Mouse (Mus musculus) layer of hippocampus, adult 18-20 months (tissue): Measurements from ENCODE around the gene Ddx54. TPM values are rescaled to one million over a fixed set of nuclear protein-coding genes. Genes with fewer than 3 reads are reported as not detected.
A peak's percentile ranks its signal among the peaks of the same experiment; 100 is the strongest.

Source experiments
- DNase-seq, 2 experiments: peaks; one replicate each; pipeline ENCODE4 v3.0.0; 2022; ENCODE audit warnings: low spot score in 2 of 2
- total RNA-seq, 2 experiments: library from RNA; stranded (reverse); gene quantifications; 2 replicates each; pipeline ENCODE4 v1.2.3; 2021

The Ddx54 gene
- total RNA-seq, 2 experiments from 2014 or later: 39.3 to 40.5 TPM

DNA sequence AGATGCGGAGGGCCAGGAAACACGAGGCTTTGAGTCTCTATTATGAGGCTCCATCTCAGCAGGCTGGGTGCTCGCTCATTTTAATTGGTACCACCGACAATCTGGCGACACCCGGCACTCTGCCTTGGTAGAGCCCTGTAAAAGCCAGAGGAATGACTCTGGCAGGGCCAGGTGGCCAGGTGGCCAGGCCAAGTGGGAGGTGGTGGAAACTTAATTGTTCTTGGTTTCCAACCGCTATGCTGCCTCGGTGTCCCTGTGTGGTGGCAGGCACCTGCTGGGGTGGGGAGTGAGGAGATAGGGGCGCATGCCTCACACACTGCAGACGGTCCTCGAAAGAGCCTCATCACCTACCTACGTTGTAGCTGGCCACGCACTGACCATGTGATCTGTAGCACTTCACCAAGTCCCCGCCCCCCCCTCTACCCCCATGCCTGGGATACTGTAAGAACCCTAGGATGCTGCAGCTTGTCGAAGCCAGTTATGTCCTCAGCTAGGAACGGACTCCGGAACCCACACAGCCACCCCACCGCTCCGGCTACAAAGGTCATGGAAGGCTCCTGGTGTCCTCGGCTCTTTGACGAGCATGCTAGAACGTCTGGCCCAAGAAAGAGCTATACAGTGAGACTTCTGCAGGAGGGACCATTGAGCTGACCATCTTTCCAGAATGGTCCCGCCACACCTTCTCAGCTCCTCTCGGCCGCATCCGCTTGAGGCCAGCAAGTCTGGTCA is 32.5 kb upstream of the Ddx54 start:
- DNase-seq: no peak

DNA sequence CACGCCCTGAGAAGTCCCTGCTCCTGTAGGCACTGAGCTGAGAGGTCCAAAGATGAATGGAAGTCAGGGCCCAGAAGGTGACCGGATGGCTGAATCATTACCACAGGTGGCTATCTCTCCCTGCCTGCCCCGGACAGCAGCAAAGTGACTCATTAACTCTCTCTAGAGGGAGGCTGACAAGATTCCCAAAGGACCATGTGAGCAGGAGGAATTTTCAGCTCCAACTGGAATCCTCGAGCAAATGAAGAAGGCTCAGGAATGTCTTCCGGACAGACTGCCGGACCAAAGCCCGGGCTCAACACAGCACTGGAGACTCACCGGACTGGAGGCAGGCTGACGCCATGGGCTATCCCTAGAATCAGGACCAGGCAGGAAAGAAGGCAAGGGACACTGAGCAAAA is 30.5 kb upstream of the Ddx54 start:
- no peak for DNase-seq

DNA sequence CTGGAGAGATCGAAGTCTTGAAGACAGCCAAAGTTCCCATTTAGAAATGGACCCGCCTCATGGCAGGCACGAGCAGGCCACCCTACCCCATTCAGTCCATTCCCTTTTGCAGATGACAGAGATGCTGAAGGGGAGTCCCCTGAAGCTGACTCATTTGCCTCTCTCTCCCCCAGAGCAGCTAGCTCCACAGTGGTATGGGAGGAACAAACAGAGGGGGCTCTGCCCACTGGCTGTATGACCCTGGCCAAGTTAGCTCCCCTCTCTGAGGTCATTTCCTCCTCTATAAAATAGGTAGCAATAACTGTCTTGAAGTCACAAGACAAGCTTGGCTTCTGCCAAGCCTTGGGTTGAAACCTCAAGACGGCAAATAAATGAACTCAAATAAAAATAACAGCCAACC is 29.0 kb upstream of the Ddx54 start:
- no peak for DNase-seq

DNA sequence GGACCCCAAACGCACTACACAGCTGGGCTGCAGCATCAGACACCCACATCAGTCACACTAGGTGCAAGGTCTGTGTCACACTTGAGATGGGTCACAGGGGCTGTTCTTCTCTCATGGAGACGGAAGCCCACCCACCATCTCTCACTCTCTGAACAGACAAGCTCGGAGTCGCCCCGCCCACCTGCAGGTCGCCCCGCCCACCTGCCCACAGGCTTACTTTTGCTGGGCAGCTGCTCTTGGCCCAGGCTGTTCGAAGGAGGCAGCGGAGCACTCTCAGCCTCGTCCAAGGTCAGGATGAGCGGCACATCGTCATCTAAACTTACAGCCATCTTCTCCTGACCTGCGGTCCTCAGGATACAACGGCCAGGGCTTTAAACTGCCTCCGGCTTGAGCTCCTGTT is 27.6 kb upstream of the Ddx54 start:
- no peak for DNase-seq

DNA sequence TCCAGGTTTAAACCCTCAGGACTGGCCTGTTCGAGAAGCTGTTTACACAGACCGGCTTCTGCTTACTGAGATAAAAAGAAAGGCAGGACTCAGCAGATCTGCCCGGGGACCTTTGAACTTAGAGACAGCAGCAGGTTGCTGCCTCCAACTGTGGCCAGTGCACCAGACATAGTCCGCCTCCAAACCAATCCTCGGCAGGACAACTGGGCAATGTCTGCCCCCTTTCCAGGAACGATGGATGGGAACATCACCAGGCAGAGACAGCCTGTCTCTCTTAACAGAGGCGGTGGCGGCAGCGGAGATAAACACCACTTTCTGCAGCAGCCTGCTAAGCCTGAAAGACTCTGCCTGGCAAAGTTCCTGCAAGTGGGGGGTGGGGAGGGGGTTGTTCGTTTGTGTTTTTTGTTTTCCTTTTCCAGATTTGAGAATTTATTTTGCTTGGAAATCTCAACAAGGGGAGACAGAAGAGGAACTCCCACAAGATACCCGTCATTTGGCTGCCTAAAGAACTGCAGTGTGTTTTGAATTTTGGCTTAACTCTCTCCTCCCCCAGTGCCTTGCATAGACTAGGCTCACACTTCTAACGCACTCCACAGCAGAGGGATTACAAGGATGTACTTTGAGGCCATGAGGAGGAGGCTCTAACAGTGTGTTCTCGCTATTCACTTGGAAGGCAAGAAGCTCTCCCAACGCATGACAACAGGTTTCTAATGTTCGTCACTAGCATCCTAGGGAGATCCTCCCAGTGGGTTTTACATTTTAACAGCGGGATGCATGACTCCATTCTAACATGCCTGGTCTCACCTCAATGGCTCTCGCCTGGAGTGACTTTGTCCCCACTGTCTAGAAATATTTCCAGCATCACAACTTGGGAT is 25.6 kb upstream of the Ddx54 start:
- peak in 1 of 2 experiments; percentile 60 for DNase-seq

DNA sequence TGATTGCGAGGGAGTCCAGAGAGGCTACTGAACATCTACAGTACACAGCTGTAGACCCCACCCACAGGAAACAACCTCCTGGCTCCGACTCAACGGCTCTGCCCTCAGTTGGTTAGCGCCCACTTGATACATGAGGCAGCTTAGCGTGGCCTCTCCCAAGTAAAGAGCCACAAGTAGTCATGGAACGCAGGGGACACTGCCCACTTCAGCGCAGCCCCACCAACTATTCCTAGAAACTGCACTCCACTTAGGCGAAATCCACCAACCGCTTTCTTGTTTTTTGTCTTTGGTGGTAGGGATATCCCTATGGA is 25.0 kb upstream of the Ddx54 start:
- DNase-seq: no peak

DNA sequence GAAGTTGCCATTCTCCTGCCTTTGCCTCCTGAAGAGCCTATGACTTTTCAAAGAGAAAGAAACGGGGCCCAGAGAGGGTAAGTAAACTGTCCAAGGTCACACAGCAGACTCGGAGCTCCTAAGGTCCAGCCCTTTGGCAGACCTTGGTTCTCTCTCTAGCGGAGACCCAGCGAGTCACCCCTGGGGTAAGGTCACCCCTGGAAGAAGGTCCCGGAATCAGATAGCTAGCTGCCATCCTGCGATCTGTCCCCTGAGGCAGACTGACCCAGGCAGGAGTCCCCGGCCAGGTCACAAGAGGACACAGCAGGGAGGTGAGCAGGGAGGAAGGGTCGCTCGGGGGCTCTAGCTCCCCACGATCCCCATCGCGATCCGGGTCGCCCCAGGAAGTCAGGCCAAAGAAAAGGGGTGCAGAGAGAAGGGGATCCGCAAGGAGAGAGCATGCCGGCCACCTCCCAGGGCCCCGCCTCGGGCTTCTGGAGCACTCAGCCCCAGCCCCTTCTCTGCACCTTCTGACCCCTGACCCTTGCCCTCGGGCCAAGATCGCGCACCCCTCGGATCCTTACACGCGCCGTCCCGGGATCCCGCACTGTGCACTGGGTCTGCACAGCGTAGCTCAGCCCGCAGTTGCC is 24.5 kb upstream of the Ddx54 start:
- DNase-seq: no peak

DNA sequence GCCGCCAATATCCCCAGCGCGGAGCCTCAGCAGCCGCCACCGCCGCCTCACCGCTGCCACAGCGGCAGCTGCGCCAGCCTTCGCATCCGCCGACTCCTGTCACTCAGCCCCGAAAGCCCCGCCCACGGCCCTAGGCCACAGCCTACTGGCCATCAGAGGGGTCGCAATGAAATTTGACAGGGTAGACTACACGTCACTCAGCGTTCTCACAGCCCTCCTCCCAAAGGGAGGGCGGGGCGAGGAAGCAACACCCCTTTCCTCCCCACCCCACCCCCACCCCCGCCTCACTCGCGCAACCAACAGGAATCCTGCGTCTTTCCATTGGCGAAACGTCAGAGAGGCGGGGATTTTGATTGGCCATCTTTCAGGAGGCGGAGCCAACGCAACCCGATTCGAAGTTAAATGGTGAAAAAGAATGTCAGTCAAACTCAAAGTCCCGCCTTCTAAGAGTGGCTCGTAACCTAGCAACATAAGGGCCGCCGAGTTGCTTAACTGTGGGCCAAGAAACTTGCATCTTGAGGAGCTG is 23.9 kb upstream of the Ddx54 start, which contains the start of the genes Tpcn1 and Iqcd:
Gene Tpcn1 (minus strand): TSS at position 105 of the 526 bp plus-strand sequence.
Gene Iqcd (plus strand): TSS at position 448 of the 526 bp plus-strand sequence.
- peak; percentile 98 to 99 for DNase-seq

DNA sequence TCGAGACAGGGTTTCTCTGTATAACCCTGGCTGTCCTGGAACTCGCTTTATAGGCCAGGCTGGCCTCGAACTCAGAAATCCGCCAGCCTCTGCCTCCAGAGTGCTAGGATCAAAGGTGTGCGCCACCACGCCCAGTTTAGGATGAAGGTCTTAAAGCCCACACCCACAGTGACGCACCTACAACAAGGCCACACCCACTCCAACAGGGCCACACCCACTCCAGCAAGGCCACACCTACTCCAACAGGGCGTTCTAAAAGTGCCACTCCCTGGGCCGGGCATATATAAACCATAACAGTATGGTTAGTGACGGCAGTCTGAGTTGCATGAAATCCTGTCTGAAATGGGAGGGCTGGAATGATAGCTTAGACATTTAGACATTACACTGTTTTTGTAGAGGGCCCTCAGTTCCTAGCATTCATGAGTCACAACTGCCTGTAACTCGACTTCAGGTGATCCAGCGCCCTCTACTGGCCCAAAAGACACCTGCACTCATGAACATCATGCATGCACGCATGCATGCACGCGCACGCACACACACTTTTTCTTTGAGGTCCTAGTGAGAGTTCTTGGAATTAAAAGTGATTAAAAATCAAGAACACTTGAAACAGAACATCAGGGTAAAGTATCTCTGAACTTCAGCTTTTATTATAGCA is 22.1 kb upstream of the Ddx54 start:
- no peak for DNase-seq

DNA sequence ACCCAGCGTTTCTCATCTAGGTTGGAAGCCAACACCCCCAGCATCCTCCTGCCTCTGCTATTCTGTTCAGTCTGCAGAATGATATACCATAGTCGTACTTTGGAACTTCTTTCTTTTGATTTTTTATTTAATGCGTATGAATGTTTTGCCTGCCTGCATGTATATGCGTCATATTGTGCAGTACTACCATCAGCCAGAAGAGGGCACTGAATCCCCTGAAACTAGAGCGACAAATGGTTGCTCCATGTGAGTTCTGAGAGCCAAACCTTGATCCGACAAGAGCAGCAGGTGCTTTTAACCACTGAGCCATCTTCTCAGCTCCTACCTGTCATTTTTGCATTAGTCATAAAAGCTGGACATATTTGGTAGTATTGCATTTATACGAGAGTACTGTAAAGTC is 20.4 kb upstream of the Ddx54 start:
- DNase-seq: no peak

DNA sequence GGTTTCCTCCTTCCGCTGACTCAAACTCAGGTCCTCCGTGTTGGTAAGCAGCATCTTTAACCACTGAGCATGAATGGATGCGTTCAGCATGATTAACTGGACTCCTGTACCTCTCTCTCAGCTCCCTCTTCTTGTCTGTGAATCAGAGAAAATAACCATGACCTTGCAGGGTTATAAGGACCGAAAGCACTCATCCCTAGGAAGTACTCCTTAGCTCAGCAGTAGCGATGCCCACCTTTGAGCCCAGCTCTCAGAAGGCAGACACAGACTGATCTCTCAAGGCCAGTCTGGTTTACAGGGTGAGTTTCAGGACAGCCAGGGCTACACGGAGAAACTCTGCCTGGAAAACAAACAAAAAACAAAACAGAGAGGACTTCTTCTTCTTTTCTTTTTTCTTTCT is 18.1 kb upstream of the Ddx54 start:
- no peak for DNase-seq

DNA sequence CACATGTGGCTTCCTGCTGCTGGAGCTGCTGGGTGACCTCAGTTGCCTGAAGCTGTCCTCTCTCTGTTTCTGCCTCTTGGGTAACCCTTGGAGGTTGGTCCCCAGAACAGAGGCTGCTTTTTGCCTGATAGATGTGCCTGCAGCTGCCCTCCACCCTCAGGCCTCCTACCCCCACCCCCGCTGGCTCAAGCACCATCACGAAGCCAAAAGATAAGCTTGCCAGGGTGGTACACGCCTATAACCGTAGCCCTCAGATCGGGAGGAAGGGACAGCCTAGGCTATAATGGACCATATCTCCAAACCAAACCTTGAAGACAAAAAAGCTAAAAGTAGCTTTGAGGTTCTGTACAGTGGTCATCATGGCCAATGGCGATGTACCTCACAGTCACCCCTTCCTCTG is 12.9 kb upstream of the Ddx54 start:
- DNase-seq: no peak

DNA sequence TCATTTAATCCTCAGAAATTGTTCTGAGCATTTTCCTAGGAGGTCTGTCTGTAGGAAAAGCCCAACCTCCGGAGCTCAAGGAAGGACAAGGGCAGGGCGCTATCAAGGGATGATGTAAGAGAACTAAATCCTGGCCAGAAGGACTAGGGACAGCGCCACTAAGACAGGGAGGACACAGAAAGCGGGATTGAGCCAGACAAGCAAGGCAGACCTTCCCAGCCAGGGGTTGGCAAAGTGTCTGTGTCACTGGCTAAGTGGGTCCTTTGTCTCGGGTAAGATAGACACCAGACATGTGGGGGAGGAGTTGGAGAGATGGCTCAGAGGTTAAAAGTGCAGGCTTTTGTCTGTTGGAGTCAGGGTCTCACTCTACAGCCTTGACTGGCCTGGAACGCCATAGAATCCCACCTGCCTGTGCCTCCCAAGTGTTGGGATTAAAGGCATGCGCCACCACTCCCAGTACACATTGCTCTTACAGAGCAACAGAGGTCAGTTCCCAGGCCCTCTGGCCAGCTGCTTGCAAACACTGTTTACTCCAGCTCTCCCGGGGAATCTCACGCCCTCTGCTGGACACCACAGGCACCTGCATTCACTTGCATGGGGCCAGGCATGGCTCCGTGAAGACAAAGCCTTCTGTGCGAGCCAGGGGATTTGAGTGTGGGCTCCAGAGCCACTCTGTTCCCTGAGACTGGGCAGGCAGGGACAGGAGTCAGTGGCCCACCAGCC is 11.4 kb upstream of the Ddx54 start:
- DNase-seq: no peak

DNA sequence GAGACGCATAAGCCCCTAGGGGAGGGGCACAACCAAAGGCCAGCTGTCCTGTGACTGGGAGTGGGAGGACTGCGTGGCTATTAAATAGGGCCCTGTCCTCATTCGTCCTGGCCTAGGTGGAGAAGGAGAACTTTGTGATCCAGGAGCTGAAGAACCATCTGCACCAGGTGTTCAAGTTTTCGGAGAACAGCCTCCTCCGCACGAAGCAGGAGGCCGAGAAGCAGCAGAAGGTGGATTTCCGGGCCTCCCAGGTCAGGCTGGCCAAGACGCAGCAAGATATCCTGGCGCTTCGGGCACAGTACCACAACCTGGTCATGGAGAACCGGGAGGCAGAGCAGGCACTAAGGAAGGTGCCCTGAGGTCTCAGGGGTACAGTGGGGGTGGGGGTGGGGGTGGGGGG is 10.3 kb upstream of the Ddx54 start:
- no peak for DNase-seq

DNA sequence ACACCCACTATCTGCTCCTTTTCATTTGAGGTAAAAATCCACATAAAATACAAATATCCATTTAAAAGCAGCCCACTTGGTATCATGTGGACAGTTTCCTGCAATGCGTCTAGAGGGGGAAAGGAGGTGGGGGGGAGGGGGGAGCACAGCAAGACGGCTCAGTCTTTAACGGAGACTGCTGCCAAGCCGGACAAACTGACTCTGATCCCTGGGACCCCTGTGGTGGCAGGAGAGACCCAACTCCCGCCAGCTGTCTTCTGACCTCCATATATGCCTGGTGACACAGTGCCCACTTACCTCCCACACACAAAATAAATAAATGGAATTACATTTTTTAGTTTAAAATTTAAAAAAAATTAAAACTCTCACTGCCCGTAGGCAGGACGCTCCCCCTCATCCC is 9.0 kb upstream of the Ddx54 start:
- DNase-seq: no peak

DNA sequence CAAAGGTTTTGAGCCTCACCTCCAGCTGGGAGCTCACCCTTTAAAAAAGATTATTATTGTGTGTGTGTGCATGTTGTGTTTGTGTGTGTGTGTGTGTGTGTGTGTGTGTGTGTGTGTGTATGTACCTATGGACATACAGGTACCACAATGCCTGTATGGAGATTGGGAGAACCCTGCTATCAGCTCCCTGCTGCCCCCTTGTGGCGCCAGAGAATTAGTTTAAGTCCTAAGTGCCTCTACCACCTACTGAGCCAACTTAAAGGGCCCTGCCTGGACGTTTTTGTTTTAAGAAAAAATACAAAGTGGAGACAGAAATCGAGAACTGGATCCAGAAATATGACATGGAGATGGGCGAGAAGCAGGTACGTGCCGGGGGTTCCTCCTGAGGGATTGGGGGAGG is 7.7 kb upstream of the Ddx54 start:
- peak in 1 of 2 experiments; percentile 87 for DNase-seq

DNA sequence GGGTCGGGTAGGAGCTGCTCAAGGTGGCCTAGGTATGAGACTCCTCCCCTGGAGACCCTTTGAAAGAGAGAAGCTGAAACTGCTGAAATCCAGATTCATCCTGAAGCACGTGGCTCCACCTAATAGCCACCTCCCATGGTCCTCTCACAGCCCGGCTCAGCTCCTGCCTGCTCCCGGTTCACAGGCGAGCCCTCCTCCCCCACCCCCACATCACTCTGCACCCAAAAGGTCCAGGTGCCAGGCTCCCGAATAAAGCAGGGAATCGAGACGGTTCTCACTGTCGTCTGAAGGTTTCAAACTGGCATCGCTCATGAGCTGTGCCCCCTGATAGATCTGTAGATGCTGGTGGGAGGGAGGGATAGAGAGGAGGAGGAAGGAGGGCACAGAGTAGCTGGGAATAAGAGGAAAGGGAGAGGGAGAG is 7.3 kb upstream of the Ddx54 start:
- no peak for DNase-seq

DNA sequence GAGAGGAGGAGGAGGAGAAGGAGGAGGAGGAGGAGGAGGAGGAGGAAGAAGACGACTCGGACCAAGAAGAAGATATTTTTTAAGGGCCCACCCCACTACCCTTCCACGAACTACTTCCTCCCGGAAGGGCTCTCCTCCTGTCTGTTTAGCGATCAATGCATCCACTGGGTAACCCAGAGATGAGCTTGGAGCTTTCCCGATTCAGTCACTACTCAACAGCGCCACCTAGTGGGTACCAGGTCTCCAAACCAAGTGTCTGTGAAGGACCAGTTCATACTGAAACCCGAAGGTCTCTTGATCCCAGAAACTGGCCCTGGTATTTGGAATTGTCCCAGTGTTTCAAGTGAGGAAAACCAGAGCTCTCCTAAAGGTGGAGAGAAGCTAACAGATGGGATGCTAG is 6.9 kb upstream of the Ddx54 start:
- DNase-seq: peak; percentile 84 to 95

DNA sequence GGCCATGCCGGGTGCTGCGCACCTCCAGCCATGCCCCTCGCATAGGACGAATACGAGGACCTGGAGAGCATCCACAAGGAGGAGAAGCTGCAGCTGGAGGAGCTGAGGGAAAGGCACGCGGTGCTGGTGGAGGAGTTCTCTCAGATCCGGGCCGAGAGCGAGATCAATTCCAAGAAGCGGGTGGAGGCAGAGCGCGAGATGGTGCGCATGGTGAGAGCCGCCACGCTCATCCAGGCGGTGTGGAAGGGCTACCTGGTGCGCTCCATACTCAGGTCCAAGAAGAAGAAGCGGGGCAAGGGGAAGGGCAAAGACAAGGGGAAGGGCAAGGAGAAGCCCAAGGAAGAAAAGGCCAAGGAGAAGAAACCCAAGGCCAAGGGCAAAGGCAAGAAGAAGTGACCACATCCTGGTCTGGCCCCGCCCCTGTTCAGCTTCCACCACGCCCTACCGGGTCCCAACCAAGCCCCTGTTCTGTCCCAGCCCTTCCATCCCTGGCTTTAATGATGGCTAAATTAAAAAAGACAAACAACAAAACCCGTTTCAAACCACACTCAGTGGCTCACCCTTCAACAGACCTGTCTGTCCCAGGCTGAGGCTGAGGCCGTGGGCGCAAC is 5.8 kb upstream of the Ddx54 start:
- no peak for DNase-seq

DNA sequence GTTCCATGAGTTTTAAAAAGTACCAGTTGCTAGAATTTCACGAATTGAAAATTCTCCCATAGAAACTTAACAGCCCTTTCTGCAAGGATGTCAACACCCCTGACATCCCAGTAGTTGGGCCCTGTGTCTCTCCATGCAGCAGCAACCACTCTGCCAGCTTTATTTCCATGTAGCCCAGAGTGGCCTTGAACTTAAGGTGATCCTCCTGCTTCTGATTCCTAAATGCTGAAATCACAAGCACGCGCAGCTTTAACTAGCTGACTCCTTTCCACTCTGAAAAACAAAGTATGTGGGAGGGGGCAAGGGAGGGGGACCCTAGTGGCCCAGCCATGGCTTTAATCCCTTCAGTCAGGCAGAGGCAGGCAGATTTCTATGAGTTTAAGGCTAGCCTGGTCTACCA is 5.2 kb upstream of the Ddx54 start:
- no peak for DNase-seq
